8 mouse cellular contexts compared by ENCODE assay signal in genomic region chr16:58522677-58523043, GRCm38 (mm10). TPM values are rescaled to one million over a fixed set of nuclear protein-coding genes. Genes with fewer than 3 reads are reported as not detected.
DNase-seq lines count a peak whose midpoint lies in the region; ATAC-seq lines count a peak whose summit lies in the region.

No protein-coding gene starts in this region.

- under 1% methylated on average over 16 of the region's 16 CpGs for WGBS in heart, embryonic 11.5 days (ENCODE audit: insufficient replicate concordance)
- 1% methylated on average over 16 of the region's 16 CpGs for WGBS in limb, embryonic 10.5 days
- 1% methylated on average over 16 of the region's 16 CpGs for WGBS in neural tube, embryonic 12.5 days

- no peaks in the 10 kb centered on the region for H3K27me3 ChIP-seq in heart, embryonic 11.5 days (ENCODE audit: control insufficient read depth, insufficient read depth, low read length)
- H3K27me3 ChIP-seq in limb, embryonic 10.5 days (ENCODE audit: low read depth, poor library complexity, severe bottlenecking), result no peaks in the 10 kb centered on the region
- H3K27me3 ChIP-seq in neural tube, embryonic 12.5 days (replicated peaks), result peaks cover 4% of the 10 kb centered on the region; the same call in 1 of the 2 replicates

- H3K27ac ChIP-seq in heart, embryonic 11.5 days (ENCODE audit: low read depth, low read length), result peak overlapping the region; percentile 83
- peak overlapping the region; percentile 93 for H3K27ac ChIP-seq in limb, embryonic 10.5 days
- peak overlapping the region; percentile 6; the same call in 1 of the 2 replicates for H3K27ac ChIP-seq in neural tube, embryonic 12.5 days

- H3K9me3 ChIP-seq in heart, embryonic 11.5 days (replicated peaks; ENCODE audit: control insufficient read depth, low read length), result no peaks in the 10 kb centered on the region
- 0 out of 2 replicates have a peak, but pooled peaks cover 5% of the 10 kb centered on the region for H3K9me3 ChIP-seq in limb, embryonic 10.5 days (replicated peaks)
- H3K9me3 ChIP-seq in neural tube, embryonic 12.5 days, result 0 out of 2 replicates have a peak, but pooled peaks cover 7% of the 10 kb centered on the region

- no peaks in the 10 kb centered on the region for H3K36me3 ChIP-seq in heart, embryonic 11.5 days (ENCODE audit: control insufficient read depth, insufficient read depth, low read length)
- H3K36me3 ChIP-seq in limb, embryonic 10.5 days, result no peaks in the 10 kb centered on the region
- H3K36me3 ChIP-seq in neural tube, embryonic 12.5 days, result no peaks in the 10 kb centered on the region

- intact Hi-C loops in heart, postnatal 10 days (cut with DNase I), result loop anchor here (5.0 kb wide), 2 partner anchors 45 to 100 kb away; no protein-coding TSS in a partner anchor
- intact Hi-C loops in gastrocnemius, postnatal 36 days (cut with DNase I), result loop anchor here (5.0 kb wide), 2 partner anchors 35 to 100 kb away; no protein-coding TSS in a partner anchor

- peak; percentile 41; the same call in 1 of the 2 replicates for ATAC-seq in heart, embryonic 11.5 days (replicated peaks; ENCODE audit: insufficient number of reproducible peaks, low FRiP score, low TSS enrichment)
- peak; percentile 64 for ATAC-seq in neural tube, embryonic 12.5 days (ENCODE audit: low FRiP score, low read depth)

- peak overlapping the region; percentile 83 for H3K4me3 ChIP-seq in heart, embryonic 11.5 days (ENCODE audit: low read depth, low read length)
- peak overlapping the region; percentile 83 for H3K4me3 ChIP-seq in limb, embryonic 10.5 days
- peak overlapping the region; percentile 71 for H3K4me3 ChIP-seq in neural tube, embryonic 12.5 days

- H3K9ac ChIP-seq in heart, embryonic 11.5 days (ENCODE audit: low read depth, low read length), result peak overlapping the region; percentile 92
- H3K9ac ChIP-seq in neural tube, embryonic 12.5 days, result peak overlapping the region; percentile 75

- peak overlapping the region; percentile 73 for H3K4me2 ChIP-seq in heart, embryonic 11.5 days
- H3K4me2 ChIP-seq in neural tube, embryonic 12.5 days (replicated peaks), result peak overlapping the region; percentile 96

- 0 out of 2 replicates have a peak, but pooled peaks cover 13% of the 10 kb centered on the region for H3K4me1 ChIP-seq in heart, embryonic 11.5 days (ENCODE audit: control insufficient read depth, insufficient read depth, low read length)
- peaks cover 24% of the 10 kb centered on the region for H3K4me1 ChIP-seq in limb, embryonic 10.5 days
- no peaks in the 10 kb centered on the region for H3K4me1 ChIP-seq in neural tube, embryonic 12.5 days

- no peak for DNase-seq in heart, postnatal 10 days
- peak; percentile 22 for DNase-seq in urinary bladder, adult 2 months (ENCODE audit: low spot score)
- no peak for DNase-seq in urinary bladder, postnatal 36 days (ENCODE audit: low spot score in 2 of 2)
- no peak for DNase-seq in limb, embryonic 10.5 days (ENCODE audit: low spot score)
- no peak for DNase-seq in gastrocnemius, postnatal 36 days
- no peak for DNase-seq in layer of hippocampus, adult 18-20 months (ENCODE audit: low spot score in 2 of 2)

RNA-seq across cellular contexts. Expression of gene St3gal6, which starts 1.4 kb away (rescaled TPM):
- 17.1 and 17.7 TPM in 2 replicates for polyA plus RNA-seq in heart, embryonic 11.5 days (2014; fragmentation: Nextera tagmentation; extraction: Ambion mirVana)
- total RNA-seq in heart, postnatal 10 days (2021), result 10 to 100 TPM; 32.4 to 33.0 TPM
- polyA plus RNA-seq in urinary bladder, adult 2 months (2012; rRNA removed), result 14.3 and 16.2 TPM in 2 replicates
- polyA plus RNA-seq in limb, embryonic 10.5 days (2016; fragmentation: Nextera tagmentation; extraction: Ambion mirVana), result 10.8 and 13.5 TPM in 2 replicates
- 6.8 and 7.4 TPM in 2 replicates for polyA plus RNA-seq in neural tube, embryonic 12.5 days (2016; fragmentation: Nextera tagmentation; extraction: Ambion mirVana)
- 100 to 1,000 TPM; 133 to 134 TPM for total RNA-seq in gastrocnemius, postnatal 36 days (2021)
- total RNA-seq in layer of hippocampus, adult 18-20 months (2021), result 10 to 100 TPM; 13.8 to 14.1 TPM

Comparison
In these comparisons a context has a peak if more than half of its experiments do, and no peak if none do; other contexts are left out.
1. H3K27ac ChIP-seq: peak in every context shown above with its lines; median percentile 93 in limb, embryonic 10.5 days; 83 in heart, embryonic 11.5 days; 6 in neural tube, embryonic 12.5 days.